In the genomic region with DNA sequence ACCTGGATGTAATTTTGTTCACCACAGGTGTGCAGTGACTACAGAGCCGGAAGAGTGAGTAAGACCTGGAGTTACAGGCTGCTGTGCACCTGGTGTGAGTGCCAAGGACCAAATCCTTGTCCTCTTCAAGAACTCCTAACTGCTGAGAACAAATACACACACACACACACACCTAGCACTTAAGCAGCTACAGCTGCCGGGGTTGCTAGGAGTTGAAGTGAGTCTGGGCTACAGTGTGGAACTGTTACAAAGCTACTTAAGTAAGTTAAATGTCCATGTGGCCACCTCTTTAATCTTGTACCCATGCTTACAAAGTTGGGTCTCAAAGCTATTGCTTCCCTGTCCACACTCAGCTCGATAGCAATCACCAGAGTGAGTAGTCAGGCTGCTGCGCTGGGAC, we compare ENCODE assay signal across 25 mouse cellular contexts.
"Had no signal": no experiment of that assay in that cellular context is flagged by ENCODE, and none has a peak within 500 bp of the region (broad histone marks: within the 10 kb centered on the region; RNA-seq: fewer than 3 reads in every experiment).

No protein-coding gene starts in this region.

- ATAC-seq: forebrain, postnatal 0 days; hindbrain, embryonic 16.5 days; inflammation-experienced regulatory T-cells, adult 6 months; intestine, embryonic 15.5 days; intestine, postnatal 0 days had no signal

- H3K27ac ChIP-seq: heart, adult 2 months; heart, embryonic 13.5 days; heart, embryonic 15.5 days; hindbrain, embryonic 12.5 days; hindbrain, embryonic 14.5 days; intestine, embryonic 15.5 days; layer of hippocampus, adult 2 months; left cerebral cortex, adult 2 months; limb, embryonic 10.5 days; limb, embryonic 12.5 days had no signal

- H3K9ac ChIP-seq: forebrain, postnatal 0 days; heart, embryonic 13.5 days; heart, embryonic 15.5 days; hindbrain, embryonic 12.5 days; hindbrain, embryonic 14.5 days; intestine, embryonic 15.5 days; limb, embryonic 12.5 days had no signal

- H3K27me3 ChIP-seq: heart, embryonic 13.5 days; heart, embryonic 15.5 days; hindbrain, embryonic 12.5 days; intestine, embryonic 15.5 days; limb, embryonic 12.5 days had no signal

- H3K4me1 ChIP-seq: hindbrain, embryonic 12.5 days; intestine, embryonic 15.5 days; limb, embryonic 10.5 days; limb, embryonic 12.5 days had no signal

- DNase-seq: forebrain, postnatal 0 days; gastrocnemius, postnatal 14 days; gastrocnemius, postnatal 36 days; heart, adult 11 months; heart, adult 2 months; heart, postnatal 14 days; heart, postnatal 36 days; kidney, adult 18-20 months; kidney, adult 8-10 months; kidney, postnatal 10 days; kidney, postnatal 25 days; kidney, postnatal 4 days had no signal

- H3K4me3 ChIP-seq: heart, adult 2 months; heart, embryonic 13.5 days; heart, embryonic 15.5 days; hindbrain, embryonic 12.5 days; intestine, embryonic 15.5 days; layer of hippocampus, adult 2 months; left cerebral cortex, adult 2 months; limb, embryonic 10.5 days; limb, embryonic 12.5 days had no signal

- H3K9me3 ChIP-seq: heart, embryonic 13.5 days; heart, embryonic 15.5 days; hindbrain, embryonic 12.5 days; intestine, embryonic 15.5 days; limb, embryonic 10.5 days; limb, embryonic 12.5 days had no signal

- H3K4me2 ChIP-seq: heart, embryonic 11.5 days; heart, embryonic 13.5 days; heart, embryonic 15.5 days; hindbrain, embryonic 12.5 days; hindbrain, embryonic 14.5 days; intestine, embryonic 15.5 days; limb, embryonic 12.5 days had no signal
